Mouse (Mus musculus) macrophage (primary cell): ENCODE results near the gene Ninl. TPM values are rescaled to one million over a fixed set of nuclear protein-coding genes. Genes with fewer than 3 reads are reported as not detected.
"Not testable (repeated sequence)": the region's sequence is repeated elsewhere in the genome, so short reads cannot be mapped to it uniquely, and the experiment has no call there.

Experiments
- H3K27ac ChIP-seq: fragments of 350-480 bp; formaldehyde crosslinking; 2 replicates; pipeline ENCODE4 v1.9.0; 2021
- H3K36me3 ChIP-seq: fragments of 350-480 bp; formaldehyde crosslinking; 2 replicates; pipeline ENCODE4 v1.9.0; 2021; ENCODE audit errors: inconsistent target
- H3K4me3 ChIP-seq: fragments of 350-480 bp; formaldehyde crosslinking; 2 replicates; pipeline ENCODE4 v1.9.0; 2021; ENCODE audit errors: inconsistent target
- H3K79me2 ChIP-seq: fragments of 350-480 bp; formaldehyde crosslinking; 2 replicates; pipeline ENCODE4 v1.9.0; 2021; ENCODE audit errors: inconsistent target
- WGBS: methylation state at CpG from one replicate; pipeline ENCODE4 v1.1.7; 2026; ENCODE audit warnings: inconsistent platforms; ENCODE audit not compliant: missing documents; 5-methylcytosine and 5-hydroxymethylcytosine counted together
- polyA plus RNA-seq: library from polyadenylated mRNA; stranded (reverse); fragments of 250-400 nt; gene quantifications from 3 replicates; pipeline ENCODE4 v1.2.4, GENCODE M21; 2018; ENCODE audit warnings: inconsistent platforms

Gene Ninl
- polyA plus RNA-seq, 1 experiment from 2014 or later, result 0.66 TPM

GRCm38 (mm10) chr2:150920543-150920942 is 118.6 kb downstream of the Ninl start:
- H3K27ac ChIP-seq, result peak overlapping the region; percentile 93
- no peaks in the 10 kb centered on the region for H3K36me3 ChIP-seq
- 89% methylated on average over 3 of the region's 3 CpGs for WGBS
- no peak overlapping the region for H3K4me3 ChIP-seq
- H3K79me2 ChIP-seq, result no peaks in the 10 kb centered on the region

GRCm38 (mm10) chr2:150918720-150919119 is 120.5 kb downstream of the Ninl start:
- H3K36me3 ChIP-seq, result no peaks in the 10 kb centered on the region
- WGBS, result 95% methylated on average over 3 of the region's 3 CpGs
- no peaks in the 10 kb centered on the region for H3K79me2 ChIP-seq
- H3K4me3 ChIP-seq, result no peak overlapping the region
- no peak overlapping the region for H3K27ac ChIP-seq

GRCm38 (mm10) chr2:150915786-150916185 is 123.4 kb downstream of the Ninl start:
- WGBS, result 95% methylated on average over 5 of the region's 5 CpGs
- Histone ChIP-seq H3K79me2 (peaks cover 24% of the 10 kb centered on the region), H3K27ac (peak overlapping the region; percentile 58), H3K36me3 (no peaks in the 10 kb centered on the region), H3K4me3 (no peak overlapping the region)

- H3K4me3 ChIP-seq, result no peak overlapping the region; the same call in 1 of the 2 replicates
- no peaks in the 10 kb centered on the region for H3K36me3 ChIP-seq
- peak overlapping the region; percentile 58 for H3K27ac ChIP-seq
- H3K79me2 ChIP-seq, result peaks cover 30% of the 10 kb centered on the region
- WGBS, result 31% methylated on average over 4 of the region's 4 CpGs
Observed at GRCm38 (mm10) chr2:150914781-150915515, 124.2 kb downstream of the Ninl start.

- Histone ChIP-seq H3K4me3 (peak overlapping the region; percentile 47), H3K36me3 (no peaks in the 10 kb centered on the region), H3K79me2 (peaks cover 30% of the 10 kb centered on the region), H3K27ac (peak overlapping the region; percentile 78)
- WGBS, result 39% methylated on average over 7 of the region's 10 CpGs
Observed at GRCm38 (mm10) chr2:150910295-150910881, 128.8 kb downstream of the Ninl start.

GRCm38 (mm10) chr2:150909429-150910039 is 129.6 kb downstream of the Ninl start:
- WGBS, result under 1% methylated on average over 33 of the region's 35 CpGs
- Histone ChIP-seq H3K4me3 (peak overlapping the region; percentile 47), H3K36me3 (no peaks in the 10 kb centered on the region), H3K27ac (peak overlapping the region; percentile 78), H3K79me2 (peaks cover 30% of the 10 kb centered on the region)

- Histone ChIP-seq H3K27ac (peak overlapping the region; percentile 78), H3K79me2 (peaks cover 33% of the 10 kb centered on the region), H3K4me3 (peak overlapping the region; percentile 47)
- H3K36me3 ChIP-seq, result not testable (repeated sequence)
- 51% methylated on average over 6 of the region's 6 CpGs for WGBS
Observed at GRCm38 (mm10) chr2:150908881-150909280, 130.3 kb downstream of the Ninl start.

GRCm38 (mm10) chr2:150904936-150905450 is 134.2 kb downstream of the Ninl start, which contains the start of gene Gins1:
Gene Gins1 (plus strand): TSS chr2:150905400.
- 38% methylated on average over 7 of the region's 9 CpGs for WGBS
- H3K79me2 ChIP-seq, result peaks cover 43% of the 10 kb centered on the region
- H3K36me3 ChIP-seq, result 0 out of 2 replicates have a peak, but pooled peaks cover 6% of the 10 kb centered on the region
- H3K27ac ChIP-seq, result peak within 1 kb of the TSS; percentile 85
- H3K4me3 ChIP-seq, result peak within 1 kb of the TSS; percentile 91

- Histone ChIP-seq H3K4me3 (peak within 1 kb of the TSS; percentile 91), H3K36me3 (0 out of 2 replicates have a peak, but pooled peaks cover 6% of the 10 kb centered on the region), H3K27ac (peak within 1 kb of the TSS; percentile 85), H3K79me2 (peaks cover 48% of the 10 kb centered on the region)
- WGBS, result under 1% methylated on average over 62 of the region's 72 CpGs
Observed at GRCm38 (mm10) chr2:150904272-150904935, 134.8 kb downstream of the Ninl start, which contains the start of gene Abhd12. Gene Abhd12 (minus strand): TSS chr2:150904741.

GRCm38 (mm10) chr2:150902347-150902746 is 136.8 kb downstream of the Ninl start:
- peak overlapping the region; percentile 91 for H3K4me3 ChIP-seq

GRCm38 (mm10) chr2:150900341-150900740 is 138.8 kb downstream of the Ninl start:
- Histone ChIP-seq H3K27ac (no peak overlapping the region), H3K36me3 (0 out of 2 replicates have a peak, but pooled peaks cover 6% of the 10 kb centered on the region), H3K79me2 (peaks cover 88% of the 10 kb centered on the region), H3K4me3 (no peak overlapping the region)
- 90% methylated on average over 6 of the region's 6 CpGs for WGBS

More at GRCm38 (mm10) chr2:150902347-150902746, 136.8 kb downstream of the Ninl start:
- Histone ChIP-seq H3K79me2 (peaks cover 68% of the 10 kb centered on the region), H3K27ac (no peak overlapping the region), H3K36me3 (0 out of 2 replicates have a peak, but pooled peaks cover 6% of the 10 kb centered on the region)
- WGBS, result 96% methylated on average over 8 of the region's 8 CpGs

- H3K36me3 ChIP-seq, result 0 out of 2 replicates have a peak, but pooled peaks cover 6% of the 10 kb centered on the region
- peak overlapping the region; percentile 65 for H3K27ac ChIP-seq
- 78% methylated on average over 6 of the region's 7 CpGs for WGBS
- no peak overlapping the region for H3K4me3 ChIP-seq
- peaks cover 99% of the 10 kb centered on the region for H3K79me2 ChIP-seq
Observed at GRCm38 (mm10) chr2:150895691-150896252, 143.4 kb downstream of the Ninl start.

GRCm38 (mm10) chr2:150894617-150895267 is 144.4 kb downstream of the Ninl start:
- Histone ChIP-seq H3K36me3 (0 out of 2 replicates have a peak, but pooled peaks cover 7% of the 10 kb centered on the region), H3K4me3 (no peak overlapping the region), H3K27ac (peak overlapping the region; percentile 65), H3K79me2 (peaks cover 99% of the 10 kb centered on the region)
- WGBS, result 92% methylated on average over 2 of the region's 2 CpGs
